Mouse (Mus musculus): ENCODE measurements around the gene Hoxd8. TPM values are rescaled to one million over a fixed set of nuclear protein-coding genes. Genes with fewer than 3 reads are reported as not detected.

Hoxd8 gene
- polyA plus RNA-seq, 1 experiment from 2014 or later: 12.4 TPM

DNA sequence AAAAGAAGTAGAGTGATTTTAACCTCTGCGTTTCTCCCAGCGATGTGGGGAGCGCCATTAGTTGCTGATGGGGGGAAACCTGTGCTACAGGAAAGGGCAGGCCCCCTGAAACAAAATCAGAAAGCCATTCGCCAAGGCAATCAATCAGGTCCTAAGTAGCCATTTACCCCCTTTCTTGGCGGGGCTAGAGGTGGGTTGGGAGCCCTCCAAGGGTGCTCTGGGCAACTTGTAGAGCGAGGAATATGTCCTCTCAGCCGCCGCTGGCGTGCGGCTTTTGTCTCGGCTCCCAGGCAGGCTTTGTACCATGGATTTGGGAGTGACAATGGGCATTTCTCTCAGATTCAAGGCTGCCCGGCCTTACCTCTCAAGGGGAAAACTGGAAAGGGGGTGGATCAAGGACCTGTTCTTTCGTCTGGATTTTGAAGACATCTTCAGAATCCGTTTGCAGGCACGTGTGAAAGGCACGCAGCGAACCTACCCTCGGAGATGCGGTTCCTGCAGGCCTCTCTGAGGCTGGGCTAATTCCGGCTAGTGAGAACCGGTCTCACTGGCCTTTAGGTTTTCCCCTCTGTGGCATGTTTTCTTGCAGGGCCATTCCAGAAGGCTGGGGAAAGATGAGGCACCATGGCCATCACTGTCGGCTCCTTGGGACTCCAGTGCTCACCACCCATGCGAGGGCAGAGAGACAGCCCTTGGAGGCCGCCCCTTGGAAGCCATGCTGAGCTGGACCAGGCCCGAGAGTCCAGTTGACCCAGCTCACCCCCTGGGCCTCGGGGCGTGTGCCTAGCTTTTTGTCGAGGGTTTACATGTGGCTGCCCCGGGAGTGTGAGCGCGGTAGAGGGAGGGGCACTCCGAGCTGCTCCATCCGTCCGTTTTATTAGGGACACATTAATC is 7.7 kb upstream of the Hoxd8 start:
- WGBS: 3% methylated on average over 34 of the region's 34 CpGs
- Histone ChIP-seq H3K27me3 (replicated peaks) (peaks cover 49% of the 10 kb centered on the region), H3K4me1 (peaks cover 52% of the 10 kb centered on the region), H3K9me3 (replicated peaks) (no peaks in the 10 kb centered on the region), H3K27ac (replicated peaks) (peak overlapping the region; percentile 89), H3K4me3 (replicated peaks) (peak overlapping the region; percentile 50), H3K9ac (replicated peaks) (peak overlapping the region; percentile 63), H3K4me2 (peak overlapping the region; percentile 68), H3K36me3 (no peaks in the 10 kb centered on the region)
- ATAC-seq (ENCODE audit: low FRiP score): peak; percentile 8; the same call in 1 of the 2 replicates

GRCm38 (mm10) chr2:74697567-74698121 is 6.8 kb upstream of the Hoxd8 start, which contains the start of gene Hoxd9:
Hoxd9 (plus strand) TSS chr2:74697727.
- H3K4me1 ChIP-seq: peaks cover 45% of the 10 kb centered on the region
- peak within 1 kb of the TSS; percentile 89 for H3K27ac ChIP-seq (replicated peaks)
- H3K4me2 ChIP-seq: peak within 1 kb of the TSS; percentile 68
- WGBS: under 1% methylated on average over 43 of the region's 43 CpGs
- no peaks in the 10 kb centered on the region for H3K9me3 ChIP-seq (replicated peaks)
- peaks cover 39% of the 10 kb centered on the region for H3K27me3 ChIP-seq (replicated peaks)
- no peaks in the 10 kb centered on the region for H3K36me3 ChIP-seq
- peak within 1 kb of the TSS; percentile 63 for H3K9ac ChIP-seq (replicated peaks)
- ATAC-seq (ENCODE audit: low FRiP score): peak; percentile 76
- peak within 1 kb of the TSS; percentile 50 for H3K4me3 ChIP-seq (replicated peaks)

- Histone ChIP-seq H3K4me3 (replicated peaks) (peak overlapping the region; percentile 50), H3K27me3 (replicated peaks) (peaks cover 33% of the 10 kb centered on the region), H3K9me3 (replicated peaks) (no peaks in the 10 kb centered on the region), H3K4me2 (peak overlapping the region; percentile 68), H3K36me3 (no peaks in the 10 kb centered on the region), H3K27ac (replicated peaks) (peak overlapping the region; percentile 89), H3K4me1 (peaks cover 42% of the 10 kb centered on the region), H3K9ac (replicated peaks) (peak overlapping the region; percentile 63)
- under 1% methylated on average over 79 of the region's 86 CpGs for WGBS
- ATAC-seq (ENCODE audit: low FRiP score): peak; percentile 34; the same call in 1 of the 2 replicates
Observed at GRCm38 (mm10) chr2:74698201-74699052, 6.0 kb upstream of the Hoxd8 start.

DNA sequence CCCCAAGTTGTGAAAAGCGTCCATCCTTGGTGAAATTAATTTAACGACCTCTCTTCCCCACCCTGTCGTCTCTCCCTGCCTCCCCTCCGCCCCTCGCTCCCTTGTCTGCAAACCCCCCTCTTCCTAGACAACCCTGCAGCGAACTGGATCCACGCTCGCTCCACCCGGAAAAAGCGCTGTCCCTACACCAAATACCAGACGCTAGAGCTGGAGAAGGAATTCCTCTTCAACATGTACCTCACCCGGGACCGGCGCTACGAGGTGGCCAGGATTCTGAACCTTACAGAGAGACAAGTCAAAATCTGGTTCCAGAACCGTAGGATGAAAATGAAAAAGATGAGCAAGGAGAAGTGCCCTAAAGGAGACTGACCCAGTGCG is 5.4 kb upstream of the Hoxd8 start:
- peak overlapping the region; percentile 68 for H3K4me2 ChIP-seq
- peak overlapping the region; percentile 63 for H3K9ac ChIP-seq (replicated peaks)
- H3K4me3 ChIP-seq (replicated peaks): peak overlapping the region; percentile 50
- H3K9me3 ChIP-seq (replicated peaks): no peaks in the 10 kb centered on the region
- H3K27ac ChIP-seq (replicated peaks): peak overlapping the region; percentile 89
- WGBS: 2% methylated on average over 17 of the region's 17 CpGs
- peaks cover 30% of the 10 kb centered on the region for H3K27me3 ChIP-seq (replicated peaks)
- no peaks in the 10 kb centered on the region for H3K36me3 ChIP-seq
- ATAC-seq (ENCODE audit: low FRiP score): 0 out of 2 replicates have a peak, but pooled peaks have one; percentile 5
- H3K4me1 ChIP-seq: peaks cover 48% of the 10 kb centered on the region

DNA sequence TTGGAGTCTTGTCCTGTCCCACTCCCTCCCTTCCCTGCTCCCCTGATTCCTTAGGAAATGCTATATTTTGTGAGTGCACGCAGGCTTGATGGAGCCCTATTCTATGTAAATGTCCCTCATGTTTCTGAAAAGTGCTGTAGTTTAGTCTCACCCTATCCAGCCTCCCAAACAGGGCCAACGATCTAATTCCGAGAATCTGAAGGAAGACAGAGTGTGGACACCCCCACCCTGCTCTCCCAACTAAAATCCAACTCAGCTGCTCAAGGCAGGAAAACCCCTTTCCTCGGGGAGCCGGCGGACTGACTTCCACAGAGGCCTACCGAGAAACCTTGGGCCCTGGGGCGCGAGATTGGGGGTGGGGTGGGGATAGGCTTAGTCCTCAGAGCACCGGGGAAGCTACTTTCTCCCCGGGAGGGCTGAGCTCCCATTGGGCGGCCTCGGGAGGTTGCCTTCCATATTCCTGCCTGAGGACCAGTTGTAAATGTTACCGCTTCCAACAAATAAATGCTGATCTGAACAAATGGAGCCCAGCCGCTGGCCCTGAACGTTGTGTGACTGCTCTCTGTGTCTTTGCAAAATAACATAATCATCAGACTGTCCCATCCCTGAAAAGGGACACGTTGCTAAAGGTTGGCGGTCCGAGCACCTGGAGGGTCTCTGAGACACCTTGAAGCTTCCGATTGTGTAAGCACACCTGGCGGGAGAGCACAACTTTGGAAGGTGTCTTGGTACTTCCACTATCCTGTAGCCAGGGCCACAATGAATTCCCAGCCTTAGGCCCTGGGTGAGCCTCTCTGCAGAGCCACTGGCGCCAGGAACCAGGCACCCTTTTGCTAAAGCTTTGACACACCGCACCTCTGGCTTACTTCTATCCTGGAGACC is 4.5 kb upstream of the Hoxd8 start:
- Histone ChIP-seq H3K4me1 (peaks cover 51% of the 10 kb centered on the region), H3K27ac (replicated peaks) (peak overlapping the region; percentile 89), H3K4me2 (peak overlapping the region; percentile 68), H3K9ac (replicated peaks) (peak overlapping the region; percentile 63), H3K36me3 (no peaks in the 10 kb centered on the region), H3K4me3 (replicated peaks) (peak overlapping the region; percentile 50), H3K27me3 (replicated peaks) (peaks cover 25% of the 10 kb centered on the region), H3K9me3 (replicated peaks) (no peaks in the 10 kb centered on the region)
- no peak for ATAC-seq (ENCODE audit: low FRiP score)
- 6% methylated on average over 23 of the region's 23 CpGs for WGBS

DNA sequence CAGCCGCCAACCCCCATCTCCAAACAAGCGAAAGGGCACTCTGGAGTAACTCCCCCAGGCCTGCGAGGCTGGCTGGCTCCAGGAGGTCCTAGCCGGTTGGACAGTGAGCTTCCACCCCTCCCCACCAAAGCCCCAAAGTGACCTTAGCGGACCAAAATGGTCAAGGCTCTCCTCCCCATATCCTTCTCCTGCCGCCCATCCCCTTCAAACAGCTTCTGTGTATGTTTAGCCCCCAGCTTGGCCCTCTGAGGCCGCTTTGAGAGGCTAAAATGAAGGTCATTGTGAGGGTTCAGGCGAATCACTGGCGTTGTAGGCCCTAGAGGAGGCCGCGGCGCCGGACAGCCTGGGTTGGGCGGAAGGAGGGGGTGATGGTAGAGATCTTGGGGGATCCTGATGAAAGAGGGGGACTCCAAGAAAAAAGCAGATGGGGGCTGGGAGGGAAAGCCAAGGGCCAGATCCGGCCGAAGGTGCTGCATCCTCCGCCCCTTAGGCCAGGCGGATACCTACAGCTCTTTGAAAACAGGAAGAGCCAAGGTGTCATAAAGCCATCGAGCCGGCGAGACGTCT is 3.8 kb upstream of the Hoxd8 start:
- ATAC-seq (ENCODE audit: low FRiP score): no peak
- Histone ChIP-seq H3K27me3 (replicated peaks) (peaks cover 18% of the 10 kb centered on the region), H3K27ac (replicated peaks) (peak overlapping the region; percentile 89), H3K36me3 (no peaks in the 10 kb centered on the region), H3K4me3 (replicated peaks) (peak overlapping the region; percentile 50), H3K4me1 (peaks cover 45% of the 10 kb centered on the region), H3K4me2 (peak overlapping the region; percentile 68), H3K9me3 (replicated peaks) (no peaks in the 10 kb centered on the region), H3K9ac (replicated peaks) (peak overlapping the region; percentile 63)
- 11% methylated on average over 22 of the region's 22 CpGs for WGBS

DNA sequence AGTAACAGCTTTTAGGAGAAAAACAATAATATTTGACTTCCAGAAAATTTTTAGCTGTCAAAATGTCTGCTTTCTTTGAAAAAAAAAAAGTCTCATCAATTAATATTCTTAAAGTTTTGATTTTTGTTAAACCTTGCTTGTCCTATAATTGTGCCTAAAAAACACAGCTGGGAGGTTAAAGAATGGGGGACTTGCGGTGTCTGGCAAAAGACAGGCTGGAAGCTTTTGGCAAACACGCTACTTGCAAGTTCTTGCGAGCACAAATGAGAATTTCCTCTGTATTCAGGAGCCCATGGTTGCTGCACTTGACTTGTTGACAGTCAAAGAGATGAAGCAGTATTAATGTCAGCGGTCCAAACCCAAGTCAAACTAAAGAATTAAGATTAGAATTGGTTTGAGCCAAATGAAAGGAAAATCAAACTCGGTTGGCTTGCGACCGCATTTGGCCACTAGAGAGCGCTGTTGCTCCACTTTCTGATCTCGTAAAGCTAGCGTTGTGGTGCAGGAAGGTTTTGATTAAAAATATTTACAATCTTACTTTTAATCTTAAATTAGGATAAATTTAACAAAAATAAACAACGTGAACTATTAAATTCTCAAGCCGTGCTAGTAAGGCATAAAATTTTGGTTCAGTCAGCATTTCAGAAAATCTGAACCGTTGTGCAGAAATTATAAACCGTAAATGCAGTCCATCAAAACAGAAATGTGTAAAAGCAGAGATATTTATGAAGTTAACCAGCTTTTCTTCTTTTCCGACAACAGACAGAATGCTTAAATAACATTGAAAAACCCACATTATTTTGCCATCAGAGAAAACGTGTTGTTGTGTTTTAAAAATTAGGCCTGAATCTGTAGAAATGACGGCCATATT is 2.2 kb upstream of the Hoxd8 start:
- H3K9ac ChIP-seq (replicated peaks): no peak overlapping the region
- H3K4me3 ChIP-seq (replicated peaks): no peak overlapping the region
- 10% methylated on average over 17 of the region's 17 CpGs for WGBS
- H3K9me3 ChIP-seq (replicated peaks): no peaks in the 10 kb centered on the region
- no peak for ATAC-seq (ENCODE audit: low FRiP score)
- H3K27ac ChIP-seq (replicated peaks): peak overlapping the region; percentile 43; the same call in 1 of the 2 replicates
- H3K4me2 ChIP-seq: peak overlapping the region; percentile 39
- 0 out of 2 replicates have a peak, but pooled peaks cover 11% of the 10 kb centered on the region for H3K27me3 ChIP-seq (replicated peaks)
- no peaks in the 10 kb centered on the region for H3K36me3 ChIP-seq
- peaks cover 36% of the 10 kb centered on the region for H3K4me1 ChIP-seq

GRCm38 (mm10) chr2:74702820-74703219 is 1.6 kb upstream of the Hoxd8 start:
- Histone ChIP-seq H3K9me3 (replicated peaks) (no peaks in the 10 kb centered on the region), H3K4me2 (peak overlapping the region; percentile 60; the same call in 1 of the 2 replicates), H3K4me1 (peaks cover 37% of the 10 kb centered on the region), H3K27ac (replicated peaks) (no peak overlapping the region), H3K36me3 (no peaks in the 10 kb centered on the region), H3K27me3 (replicated peaks) (0 out of 2 replicates have a peak, but pooled peaks cover 11% of the 10 kb centered on the region), H3K9ac (replicated peaks) (no peak overlapping the region), H3K4me3 (replicated peaks) (no peak overlapping the region)
- WGBS: 36% methylated on average over 6 of the region's 6 CpGs
- no peak for ATAC-seq (ENCODE audit: low FRiP score)

DNA sequence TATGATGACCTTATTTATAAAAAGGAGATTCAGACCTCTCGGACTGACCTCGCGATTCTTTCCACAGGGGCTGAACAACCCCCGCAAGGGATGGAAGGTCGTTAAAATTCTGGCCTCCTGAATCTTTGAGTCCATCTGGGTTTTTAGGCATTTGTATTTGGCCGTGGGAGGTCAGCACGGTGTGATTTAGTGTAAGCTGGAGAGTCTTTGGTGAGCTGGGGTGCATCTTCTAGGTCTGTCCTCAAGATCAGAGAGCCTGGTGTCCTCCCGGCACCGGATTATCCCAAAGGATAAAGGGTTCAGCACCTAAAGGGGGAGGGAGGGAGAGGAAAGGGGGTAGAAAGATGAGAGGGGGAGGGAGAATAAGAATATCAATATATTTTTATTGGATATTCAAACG is 1.1 kb upstream of the Hoxd8 start:
- Histone ChIP-seq H3K27ac (replicated peaks) (peak overlapping the region; percentile 99), H3K4me1 (peaks cover 40% of the 10 kb centered on the region), H3K36me3 (no peaks in the 10 kb centered on the region), H3K9me3 (replicated peaks) (no peaks in the 10 kb centered on the region), H3K4me3 (replicated peaks) (peak overlapping the region; percentile 70), H3K27me3 (replicated peaks) (0 out of 2 replicates have a peak, but pooled peaks cover 11% of the 10 kb centered on the region), H3K9ac (replicated peaks) (peak overlapping the region; percentile 91), H3K4me2 (peak overlapping the region; percentile 60)
- ATAC-seq (ENCODE audit: low FRiP score): no peak
- WGBS: 19% methylated on average over 10 of the region's 10 CpGs
